Mouse (Mus musculus) CH12.LX (cell line): ENCODE results near the gene Rsph10b. TPM values are rescaled to one million over a fixed set of nuclear protein-coding genes. Genes with fewer than 3 reads are reported as not detected.

Experiments used
- DNase-seq: peaks from one replicate; pipeline ENCODE4 v3.0.0-alpha.2; 2013; ENCODE audit errors: extremely low read depth
- H3K27ac ChIP-seq: 2 replicates; pipeline ENCODE4 v1.5.1; 2012; ENCODE audit warnings: low read depth, mild to moderate bottlenecking, control low read depth, moderate library complexity; ENCODE audit not compliant: insufficient read depth
- H3K27me3 ChIP-seq: replicated peaks from 2 replicates; pipeline ENCODE3; 2012; ENCODE audit warnings: inconsistent platforms
- H3K36me3 ChIP-seq, 2 experiments: replicated peaks in 1 of 2; 2 replicates each; pipeline versions ENCODE3 to v1.6.1; 2012; ENCODE audit warnings: inconsistent platforms in 1 of 2, low read length in 1 of 2, mild to moderate bottlenecking in 1 of 2, mixed read lengths in 1 of 2, moderate library complexity in 1 of 2; ENCODE audit not compliant: control insufficient read depth in 1 of 2, insufficient read depth in 1 of 2
- H3K4me1 ChIP-seq, 2 experiments: 2 replicates each; pipeline ENCODE4 v1.6.1; 2012; ENCODE audit warnings: inconsistent platforms in 1 of 2, moderate library complexity in 1 of 2; ENCODE audit not compliant: insufficient read depth in 2 of 2, control insufficient read depth in 1 of 2
- H3K4me2 ChIP-seq: 2 replicates; pipeline ENCODE4 v1.6.1; 2012; ENCODE audit warnings: low read depth, mild to moderate bottlenecking, control low read depth; ENCODE audit not compliant: poor library complexity, insufficient read depth, severe bottlenecking
- H3K4me3 ChIP-seq, 3 experiments: fragments of 150-350 bp in 1 of 3; sonication (generic) in 1 of 3; replicated peaks in 1 of 3; 2 replicates each; pipeline versions ENCODE3 to v1.5.1; 2011 to 2012; ENCODE audit warnings: low read depth in 2 of 3, low read length in 2 of 3, mild to moderate bottlenecking in 2 of 3, moderate library complexity in 2 of 3, control low read depth in 1 of 3, improper control_type of control experiment in 1 of 3, inconsistent platforms in 1 of 3, mixed read lengths in 1 of 3; ENCODE audit not compliant: poor library complexity in 1 of 3
- H3K79me2 ChIP-seq: replicated peaks from 2 replicates; pipeline ENCODE4 v1.6.1; 2012; ENCODE audit warnings: mild to moderate bottlenecking, moderate library complexity; ENCODE audit not compliant: control insufficient read depth, poor library complexity, insufficient read depth, severe bottlenecking; ENCODE audit errors: extremely low read depth
- H3K9ac ChIP-seq: 2 replicates; pipeline ENCODE4 v1.6.1; 2012; ENCODE audit warnings: low read depth, mild to moderate bottlenecking, control low read depth, moderate library complexity; ENCODE audit not compliant: insufficient read depth
- H3K9me3 ChIP-seq: replicated peaks from 2 replicates; pipeline ENCODE3; 2012; ENCODE audit warnings: low read length, inconsistent platforms, mixed read lengths
- BHLHE40 ChIP-seq: IDR thresholded peaks from 2 replicates; pipeline ENCODE4 v1.6.1; 2011; ENCODE audit warnings: mild to moderate bottlenecking, low read depth, low read length, improper control_type of control experiment
- CHD2 ChIP-seq: IDR thresholded peaks from 2 replicates; pipeline ENCODE4 v1.6.1; 2011; ENCODE audit warnings: low read length, improper control_type of control experiment
- CTCF ChIP-seq, 2 experiments: IDR thresholded peaks in 1 of 2; conservative IDR thresholded peaks in 1 of 2; 2 replicates each; pipeline ENCODE4 v1.5.1; 2011 to 2012; ENCODE audit warnings: low read depth in 2 of 2, low read length in 2 of 2, improper control_type of control experiment in 1 of 2, inconsistent platforms in 1 of 2, mild to moderate bottlenecking in 1 of 2, moderate library complexity in 1 of 2
- E2F4 ChIP-seq: IDR thresholded peaks from 2 replicates; pipeline ENCODE4 v1.6.1; 2011; ENCODE audit warnings: low read depth, low read length, improper control_type of control experiment; ENCODE audit not compliant: insufficient replicate concordance
- ELF1 ChIP-seq: IDR thresholded peaks from 2 replicates; pipeline ENCODE4 v1.6.1; 2014; ENCODE audit warnings: low read depth, mild to moderate bottlenecking, inconsistent platforms, low read length, improper control_type of control experiment
- EP300 ChIP-seq: IDR thresholded peaks from 2 replicates; pipeline ENCODE4 v1.6.1; 2011; ENCODE audit warnings: low read length, improper control_type of control experiment
- ETS1 ChIP-seq: conservative IDR thresholded peaks from 2 replicates; pipeline ENCODE4 v1.6.1; 2012; ENCODE audit warnings: low read depth, mild to moderate bottlenecking, inconsistent platforms, low read length, improper control_type of control experiment, moderate library complexity
- HCFC1 ChIP-seq: IDR thresholded peaks from 2 replicates; pipeline ENCODE4 v1.6.1; 2012; ENCODE audit warnings: low read depth, mild to moderate bottlenecking, inconsistent platforms, low read length, improper control_type of control experiment
- IRF4 ChIP-seq: IDR thresholded peaks from 2 replicates; pipeline ENCODE4 v1.6.1; 2014; ENCODE audit warnings: low read depth, mild to moderate bottlenecking, inconsistent platforms, low read length, improper control_type of control experiment
- JUN ChIP-seq: IDR thresholded peaks from 2 replicates; pipeline ENCODE4 v1.6.1; 2011; ENCODE audit warnings: low read depth, mild to moderate bottlenecking, low read length, improper control_type of control experiment, moderate library complexity; ENCODE audit not compliant: insufficient read depth
- JUND ChIP-seq: conservative IDR thresholded peaks from 2 replicates; pipeline ENCODE4 v1.6.1; 2011; ENCODE audit warnings: low read depth, low read length, improper control_type of control experiment
- KAT2A ChIP-seq: IDR thresholded peaks from 2 replicates; pipeline ENCODE4 v1.6.1; 2012; ENCODE audit warnings: low read length, improper control_type of control experiment, inconsistent platforms; ENCODE audit not compliant: insufficient replicate concordance
- MAFK ChIP-seq: IDR thresholded peaks from 2 replicates; pipeline ENCODE4 v1.6.1; 2011; ENCODE audit warnings: low read length, improper control_type of control experiment; ENCODE audit not compliant: insufficient replicate concordance
- MAZ ChIP-seq: IDR thresholded peaks from 2 replicates; pipeline ENCODE4 v1.6.1; 2012; ENCODE audit warnings: low read depth, mild to moderate bottlenecking, inconsistent platforms, low read length, improper control_type of control experiment, moderate library complexity
- MEF2A ChIP-seq: IDR thresholded peaks from 2 replicates; pipeline ENCODE4 v1.6.1; 2014; ENCODE audit warnings: low read depth, mild to moderate bottlenecking, inconsistent platforms, low read length, improper control_type of control experiment, borderline replicate concordance
- MXI1 ChIP-seq: IDR thresholded peaks from 2 replicates; pipeline ENCODE4 v1.6.1; 2011; ENCODE audit warnings: mild to moderate bottlenecking, low read depth, low read length, improper control_type of control experiment
- MYC ChIP-seq: IDR thresholded peaks from 2 replicates; pipeline ENCODE4 v1.6.1; 2011; ENCODE audit warnings: low read depth, mild to moderate bottlenecking, improper control_type of control experiment, low read length
- NELFE ChIP-seq: IDR thresholded peaks from 2 replicates; pipeline ENCODE4 v1.6.1; 2011; ENCODE audit warnings: low read depth, low read length, improper control_type of control experiment
- NRF1 ChIP-seq: IDR thresholded peaks from 2 replicates; pipeline ENCODE4 v1.6.1; 2014; ENCODE audit warnings: low read depth, mild to moderate bottlenecking, inconsistent platforms, low read length, improper control_type of control experiment, moderate library complexity
- PAX5 ChIP-seq: IDR thresholded peaks from 2 replicates; pipeline ENCODE4 v1.6.1; 2012; ENCODE audit warnings: low read length, inconsistent platforms, mixed read lengths
- POLR2A ChIP-seq: IDR thresholded peaks from 2 replicates; pipeline ENCODE4 v1.6.1; 2011; ENCODE audit warnings: low read depth, mild to moderate bottlenecking, improper control_type of control experiment, low read length
- RAD21 ChIP-seq: IDR thresholded peaks from 2 replicates; pipeline ENCODE4 v1.6.1; 2011; ENCODE audit warnings: low read depth, mild to moderate bottlenecking, low read length, improper control_type of control experiment, moderate library complexity
- RCOR1 ChIP-seq: conservative IDR thresholded peaks from 2 replicates; pipeline ENCODE4 v1.6.1; 2012; ENCODE audit warnings: low read depth, mild to moderate bottlenecking, inconsistent platforms, low read length, improper control_type of control experiment
- SIN3A ChIP-seq: IDR thresholded peaks from 2 replicates; pipeline ENCODE4 v1.6.1; 2012; ENCODE audit warnings: low read length, improper control_type of control experiment, inconsistent platforms
- SMC3 ChIP-seq: IDR thresholded peaks from 2 replicates; pipeline ENCODE4 v1.6.1; 2011; ENCODE audit warnings: low read depth, low read length, improper control_type of control experiment
- TBP ChIP-seq: conservative IDR thresholded peaks from 2 replicates; pipeline ENCODE4 v1.6.1; 2011; ENCODE audit warnings: low read depth, low read length, improper control_type of control experiment
- TCF12 ChIP-seq: IDR thresholded peaks from 2 replicates; pipeline ENCODE4 v1.6.1; 2014; ENCODE audit warnings: low read depth, mild to moderate bottlenecking, inconsistent platforms, low read length, improper control_type of control experiment
- USF1 ChIP-seq: IDR thresholded peaks from 2 replicates; pipeline ENCODE4 v1.6.1; 2014; ENCODE audit warnings: low read depth, mild to moderate bottlenecking, inconsistent platforms, low read length, improper control_type of control experiment
- USF2 ChIP-seq: conservative IDR thresholded peaks from 2 replicates; pipeline ENCODE4 v1.6.1; 2011; ENCODE audit warnings: low read depth, low read length, improper control_type of control experiment
- ZC3H11A ChIP-seq: IDR thresholded peaks from 2 replicates; pipeline ENCODE4 v1.6.1; 2012; ENCODE audit warnings: low read depth, mild to moderate bottlenecking, inconsistent platforms, low read length, improper control_type of control experiment
- ZKSCAN1 ChIP-seq: IDR thresholded peaks from 2 replicates; pipeline ENCODE4 v1.6.1; 2012; ENCODE audit warnings: low read depth, inconsistent platforms, low read length, improper control_type of control experiment, borderline replicate concordance
- ZMIZ1 ChIP-seq: IDR thresholded peaks from 2 replicates; pipeline ENCODE4 v1.6.1; 2012; ENCODE audit warnings: low read depth, mild to moderate bottlenecking, inconsistent platforms, low read length, improper control_type of control experiment
- ZNF384 ChIP-seq: IDR thresholded peaks from 2 replicates; pipeline ENCODE4 v1.6.1; 2012; ENCODE audit warnings: low read depth, low read length, improper control_type of control experiment, inconsistent platforms
- dilution Hi-C: fragments of 300-500 bp; cut with MboI; formaldehyde crosslinking; loops from 2 replicates; pipeline ENCODE4 v1.14.3; 2020; ENCODE audit warnings: low sequenced_read_pairs; ENCODE audit not compliant: extremely low pct_unique_long_range_greater_than_20kb, extremely low pct_ligation_motif_present
- in situ Hi-C: fragments of 300-500 bp; cut with MboI; formaldehyde crosslinking; loops from 3 replicates; pipeline ENCODE4 v1.14.3; 2019; ENCODE audit warnings: low sequenced_read_pairs, low pct_ligation_motif_present, low pct_unique_long_range_greater_than_20kb, mixed read lengths
- polyA plus RNA-seq: library from polyadenylated mRNA; unstranded; fragments of >175 nt; gene quantifications from 2 replicates; pipeline ENCODE4 v1.2.1, GENCODE M21; 2012; ENCODE audit warnings: low read depth; ENCODE audit not compliant: insufficient read length
- total RNA-seq, 2 experiments: library from RNA; depleted of rRNA; stranded (reverse); fragments of 300-350 nt in 1 of 2; fragments of >200 nt in 1 of 2; gene quantifications; 2 replicates each; pipeline ENCODE4 v1.2.3; 2012 to 2014

Gene Rsph10b
- total and polyA plus RNA-seq, 3 experiments = 0.28 to 0.31 (median 0.30) TPM

- dilution Hi-C loops (no loop called here), in situ Hi-C loops (no loop called here)
- H3K9me3 ChIP-seq = no peaks in the 10 kb centered on the region
- no peaks in the 10 kb centered on the region for H3K36me3 ChIP-seq
- H3K79me2 ChIP-seq = no peaks in the 10 kb centered on the region
- 0 out of 2 replicates have a peak, but pooled peaks have one; percentile 15 for TF ChIP-seq ZC3H11A
- TF ChIP-seq PAX5 = no peak
- no peak for TF ChIP-seq IRF4
- TF ChIP-seq JUND = no peak
- no peak for TF ChIP-seq NRF1
- no peak for TF ChIP-seq MAFK
- TF ChIP-seq CTCF (conservative IDR thresholded peaks at IDR 0.05 in 1 of 2, IDR thresholded peaks at IDR 0.05 in 1 of 2; ENCODE audit: low read depth in 2 of 2, low read length in 2 of 2) = peak; percentile 66 to 87
- no peak for TF ChIP-seq ZKSCAN1
- TF ChIP-seq EP300 = no peak
- TF ChIP-seq SIN3A = no peak
- no peak for TF ChIP-seq ETS1
- TF ChIP-seq JUN = no peak
- no peak for TF ChIP-seq ZMIZ1
- TF ChIP-seq KAT2A = no peak
- no peak for TF ChIP-seq ELF1
- TF ChIP-seq RCOR1 = no peak
- no peak for TF ChIP-seq USF2
- no peak for TF ChIP-seq HCFC1
- TF ChIP-seq MAZ = no peak
- TF ChIP-seq TBP = no peak
- no peak for TF ChIP-seq POLR2A
- TF ChIP-seq E2F4 = no peak
- peak; percentile 31; the same call in 1 of the 2 replicates for TF ChIP-seq TCF12
- TF ChIP-seq SMC3 = peak; percentile 90
- peak; percentile 78 for TF ChIP-seq ZNF384
- TF ChIP-seq MXI1 = no peak
- peak; percentile 28; the same call in 1 of the 2 replicates for TF ChIP-seq NELFE
- TF ChIP-seq USF1 = no peak
- TF ChIP-seq BHLHE40 = no peak
- TF ChIP-seq RAD21 = peak; percentile 76
- no peak for TF ChIP-seq CHD2
- no peak for TF ChIP-seq MEF2A
- TF ChIP-seq MYC = no peak
- H3K27ac ChIP-seq = no peak overlapping the region
- H3K27me3 ChIP-seq = no peaks in the 10 kb centered on the region
- H3K4me2 ChIP-seq = no peak overlapping the region
- peaks cover 0 to 4% of the 10 kb centered on the region in 2 experiments; a peak in 1 of 4 replicates for H3K4me1 ChIP-seq
- no peak overlapping the region for H3K9ac ChIP-seq
- peak; percentile 72 for DNase-seq
- no peak overlapping the region for H3K4me3 ChIP-seq
Measured at GRCm38 (mm10) chr5:143974931-143975630, 42.2 kb downstream of the Rsph10b start.
